Mouse (Mus musculus) sigmoid colon, adult 10 weeks (tissue): ENCODE results near the gene Smim23. TPM values are rescaled to one million over a fixed set of nuclear protein-coding genes. Genes with fewer than 3 reads are reported as not detected.

Experiments
- polyA plus RNA-seq: library from polyadenylated mRNA; stranded (reverse); fragments of 350-450 nt; fragmentation: Illumina TruSeq; extraction: RNeasy Lipid Tissue Mini Kit (QIAGEN cat#74804); gene quantifications from one replicate; pipeline ENCODE4 v1.2.3, GENCODE M21; 2014; ENCODE audit warnings: low read depth, low replicate concordance

The Smim23 gene
- not detected for polyA plus RNA-seq

DNA sequence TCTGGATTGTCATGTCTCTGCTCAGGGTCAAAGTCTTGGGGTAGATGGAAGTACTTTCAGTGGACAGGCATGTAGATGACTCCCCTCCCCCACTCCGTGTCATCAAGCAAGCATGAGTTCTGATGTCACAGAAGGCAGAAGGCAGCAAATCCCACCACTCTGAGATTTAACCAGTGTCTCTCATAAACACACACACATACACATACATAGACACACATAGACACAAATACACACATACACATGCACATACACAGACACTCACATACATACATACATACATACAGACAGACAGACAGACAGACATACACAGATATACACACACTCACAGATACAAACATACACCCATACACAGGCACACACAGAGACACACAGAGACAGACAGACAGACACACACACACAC, at the start of gene Smim23:
Gene Smim23, minus strand, starts transcription at position 101 of the 400 bp plus-strand sequence.

Other genes with a start within 250 kb of the Smim23 start
- 80.9 TPM for gene Fbxw11, start 181.9 kb downstream of the Smim23 start, polyA plus RNA-seq